Mouse (Mus musculus): ENCODE results near the gene Taok3. TPM values are rescaled to one million over a fixed set of nuclear protein-coding genes. Genes with fewer than 3 reads are reported as not detected.

Taok3 gene
- polyA plus RNA-seq, 1 experiment from 2014 or later, result 35.2 TPM

DNA sequence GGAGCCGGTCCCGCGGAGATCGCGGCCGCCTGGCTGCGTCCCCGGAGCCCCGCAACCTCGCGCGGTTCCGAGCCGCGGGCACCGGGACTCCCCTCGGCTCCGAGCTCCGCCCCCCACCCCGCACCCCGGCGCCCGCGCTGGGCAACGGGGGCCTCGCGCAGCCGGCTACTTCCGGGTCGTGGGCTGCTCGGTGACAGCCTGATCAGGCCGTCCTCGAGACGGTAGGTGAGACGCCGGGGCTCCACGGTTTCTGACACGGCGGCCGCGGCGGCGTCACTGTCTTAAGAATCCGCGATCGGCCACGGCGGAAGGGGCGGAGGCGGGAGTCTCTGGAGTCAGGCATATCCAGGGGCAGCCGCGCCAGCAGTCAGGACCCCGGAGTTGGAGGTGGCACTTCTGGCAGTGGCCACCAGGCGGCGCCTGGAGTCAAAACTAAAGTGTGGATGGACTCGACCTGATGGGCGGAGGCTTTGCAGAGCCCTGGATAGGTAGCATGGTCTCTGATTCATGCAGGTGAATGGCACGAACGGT is 4.0 kb upstream of the Taok3 start, which contains the start of gene Suds3:
Suds3 (minus strand) TSS at position 278 of the 531 bp plus-strand sequence.
- ATAC-seq, result peak; percentile 59
- no peaks in the 10 kb centered on the region for H3K27me3 ChIP-seq
- peak; percentile 59 for DNase-seq (ENCODE audit: low read depth, low spot score)
- ChIA-PET CTCF (interaction anchor here (0.7 to 2.3 kb wide), 11 partner anchors 10 to 201 kb away, joined by 3 to 22 read pairs (median 4); partner anchors contain the start of gene Pebp1), POLR2A (interaction anchor here (1.0 kb wide), 1 partner anchor 165 kb away, joined by 3 read pairs; no protein-coding TSS in a partner anchor)
- no peak for TF ChIP-seq CTCF (IDR thresholded peaks at IDR 0.05)
- in situ Hi-C loops (cut with MboI; ENCODE audit: low pct_unique_long_range_greater_than_20kb), result loop anchor here (5.0 to 10.0 kb wide), 3 partner anchors 169 to 379 kb away; partner anchors contain the start of gene Pebp1

DNA sequence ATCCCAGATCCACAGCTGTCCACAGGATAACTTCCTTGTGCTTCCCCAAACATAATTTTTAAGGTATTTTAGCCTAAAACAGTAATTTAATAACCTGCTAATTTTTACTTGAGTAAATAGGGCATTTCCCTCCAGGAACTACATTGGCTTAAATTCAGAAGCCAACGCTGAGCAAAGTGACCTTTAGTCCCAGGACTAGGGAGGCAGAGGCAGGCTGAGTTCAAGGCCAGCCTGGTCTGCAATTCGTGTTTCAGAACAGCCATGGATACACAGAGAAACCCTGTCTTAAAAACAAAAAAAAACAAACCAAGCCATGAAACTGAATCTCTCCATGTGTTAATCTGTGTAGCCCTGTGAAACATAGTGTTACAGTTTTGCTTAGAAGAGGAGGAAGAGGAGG is 3.3 kb upstream of the Taok3 start:
- CTCF ChIA-PET, result interaction anchor here (1.3 to 2.3 kb wide), 5 partner anchors 19 to 189 kb away, joined by 3 to 22 read pairs (median 3); no protein-coding TSS in a partner anchor
- POLR2A ChIA-PET, result no interaction called here
- in situ Hi-C loops (cut with MboI; ENCODE audit: low pct_unique_long_range_greater_than_20kb), result loop anchor here (5.0 to 10.0 kb wide), 3 partner anchors 168 to 378 kb away; partner anchors contain the start of gene Pebp1

GRCm38 (mm10) chr5:117117241-117117640 is 2.7 kb upstream of the Taok3 start:
- in situ Hi-C loops (cut with MboI; ENCODE audit: low pct_unique_long_range_greater_than_20kb), result loop anchor here (5.0 to 10.0 kb wide), 3 partner anchors 168 to 378 kb away; partner anchors contain the start of gene Pebp1
- ATAC-seq (no peak), DNase-seq (ENCODE audit: low read depth, low spot score) (no peak)
- H3K27me3 ChIP-seq, result no peaks in the 10 kb centered on the region
- POLR2A ChIA-PET, result interaction anchor here (0.6 kb wide), 1 partner anchor 663 kb away, joined by 3 read pairs; no protein-coding TSS in a partner anchor
- CTCF ChIA-PET, result interaction anchor here (1.6 to 2.9 kb wide), 2 partner anchors 18 to 188 kb away, joined by 3 to 18 read pairs; no protein-coding TSS in a partner anchor
- no peak for TF ChIP-seq CTCF (IDR thresholded peaks at IDR 0.05)

More for the DNA sequence above, 3.3 kb upstream of the Taok3 start:
- DNase-seq (ENCODE audit: low read depth, low spot score) (no peak), ATAC-seq (no peak)
- no peaks in the 10 kb centered on the region for H3K27me3 ChIP-seq
- no peak for TF ChIP-seq CTCF (IDR thresholded peaks at IDR 0.05)

- ChIA-PET POLR2A (interaction anchor here (0.6 kb wide), 1 partner anchor 663 kb away, joined by 3 read pairs; no protein-coding TSS in a partner anchor), CTCF (interaction anchor here (1.1 to 2.9 kb wide), 4 partner anchors 17 to 188 kb away, joined by 3 to 18 read pairs (median 4); no protein-coding TSS in a partner anchor)
- TF ChIP-seq CTCF (IDR thresholded peaks at IDR 0.05), result no peak
- DNase-seq (ENCODE audit: low read depth, low spot score) (no peak), ATAC-seq (no peak)
- in situ Hi-C loops (cut with MboI; ENCODE audit: low pct_unique_long_range_greater_than_20kb), result loop anchor here (5.0 to 10.0 kb wide), 3 partner anchors 167 to 377 kb away; partner anchors contain the start of gene Pebp1
- H3K27me3 ChIP-seq, result no peaks in the 10 kb centered on the region
Measured at GRCm38 (mm10) chr5:117117716-117118115, 2.2 kb upstream of the Taok3 start.

DNA sequence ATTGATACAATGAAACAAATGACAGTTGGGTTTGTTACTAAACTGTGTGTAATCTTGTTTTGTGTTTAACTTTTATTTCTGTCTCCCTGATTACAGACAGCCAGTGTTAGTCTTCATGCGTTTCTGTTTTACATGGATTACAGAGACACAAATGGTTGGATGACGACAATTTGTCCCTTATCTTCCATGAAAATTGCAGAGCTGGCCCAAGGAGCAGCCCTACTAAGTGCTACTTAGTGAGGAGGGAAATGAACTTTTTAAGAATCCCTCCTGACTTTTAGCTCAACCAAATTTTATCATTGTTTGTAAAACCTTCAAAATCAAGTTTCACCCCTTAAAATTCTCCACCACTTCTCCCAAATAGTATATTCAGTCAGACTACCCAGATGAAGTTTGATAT is 1.7 kb upstream of the Taok3 start:
- no peak for TF ChIP-seq CTCF (IDR thresholded peaks at IDR 0.05)
- no peaks in the 10 kb centered on the region for H3K27me3 ChIP-seq

GRCm38 (mm10) chr5:117118850-117119249 is 1.1 kb upstream of the Taok3 start:
- ATAC-seq (no peak), DNase-seq (ENCODE audit: low read depth, low spot score) (no peak)
- no peaks in the 10 kb centered on the region for H3K27me3 ChIP-seq
- POLR2A ChIA-PET, result interaction anchor here (0.6 to 1.5 kb wide), 5 partner anchors 23 to 188 kb away, joined by 3 to 6 read pairs (median 3); no protein-coding TSS in a partner anchor
- in situ Hi-C loops (cut with MboI; ENCODE audit: low pct_unique_long_range_greater_than_20kb), result loop anchor here (5.0 to 10.0 kb wide), 3 partner anchors 166 to 376 kb away; partner anchors contain the start of gene Pebp1
- no peak for TF ChIP-seq CTCF (IDR thresholded peaks at IDR 0.05)
- CTCF ChIA-PET, result interaction anchor here (1.1 to 2.9 kb wide), 7 partner anchors 16 to 187 kb away, joined by 3 to 18 read pairs (median 4); partner anchors contain the start of gene Pebp1

More for the DNA sequence above, 1.7 kb upstream of the Taok3 start:
- ATAC-seq, result no peak
- ChIA-PET POLR2A (no interaction called here), CTCF (interaction anchor here (1.1 to 2.9 kb wide), 4 partner anchors 16 to 187 kb away, joined by 3 to 18 read pairs (median 4); partner anchors contain the start of gene Pebp1)
- in situ Hi-C loops (cut with MboI; ENCODE audit: low pct_unique_long_range_greater_than_20kb), result loop anchor here (5.0 to 10.0 kb wide), 3 partner anchors 167 to 377 kb away; partner anchors contain the start of gene Pebp1
- no peak for DNase-seq (ENCODE audit: low read depth, low spot score)

GRCm38 (mm10) chr5:117120489-117121466 is 849 bp downstream of the Taok3 start:
- no peaks in the 10 kb centered on the region for H3K27me3 ChIP-seq
- TF ChIP-seq CTCF (IDR thresholded peaks at IDR 0.05), result no peak
- in situ Hi-C loops (cut with MboI; ENCODE audit: low pct_unique_long_range_greater_than_20kb), result no loop called here
- ChIA-PET CTCF (interaction anchor here (0.8 to 1.8 kb wide), 3 partner anchors 25 to 83 kb away, joined by 3 to 4 read pairs (median 4); no protein-coding TSS in a partner anchor), POLR2A (interaction anchor here (0.7 to 1.3 kb wide), 3 partner anchors 32 to 38 kb away, joined by 3 to 4 read pairs (median 3); no protein-coding TSS in a partner anchor)
- no peak for DNase-seq (ENCODE audit: low read depth, low spot score)
- peak; percentile 0 for ATAC-seq

DNA sequence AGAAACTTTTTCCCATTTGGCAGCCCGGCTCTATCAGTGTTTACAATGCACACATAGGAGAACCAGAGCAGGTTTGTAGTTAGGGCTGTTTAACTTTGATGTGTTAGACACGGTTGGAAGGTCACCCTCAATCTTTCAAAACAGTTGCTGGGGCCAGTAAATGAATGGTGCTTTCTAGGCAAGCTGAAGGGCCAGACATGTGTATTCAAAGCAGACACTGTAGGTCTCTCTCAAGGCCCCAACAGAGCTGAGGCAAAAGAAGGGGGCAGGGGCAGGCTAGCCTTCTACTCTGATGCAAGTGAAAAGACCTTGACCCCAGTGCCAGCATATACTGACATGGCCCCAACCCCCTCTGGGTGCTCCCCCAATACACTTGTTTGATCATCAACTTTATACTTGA is 1.7 kb downstream of the Taok3 start:
- no peak for TF ChIP-seq CTCF (IDR thresholded peaks at IDR 0.05)
- ChIA-PET POLR2A (interaction anchor here (0.8 to 1.3 kb wide), 2 partner anchors 32 to 37 kb away, joined by 3 read pairs; no protein-coding TSS in a partner anchor), CTCF (no interaction called here)
- no peak for DNase-seq (ENCODE audit: low read depth, low spot score)
- no peaks in the 10 kb centered on the region for H3K27me3 ChIP-seq
- in situ Hi-C loops (cut with MboI; ENCODE audit: low pct_unique_long_range_greater_than_20kb), result no loop called here
- no peak for ATAC-seq

- H3K27me3 ChIP-seq, result no peaks in the 10 kb centered on the region
- in situ Hi-C loops (cut with MboI; ENCODE audit: low pct_unique_long_range_greater_than_20kb), result no loop called here
- DNase-seq (ENCODE audit: low read depth, low spot score) (no peak), ATAC-seq (no peak)
- ChIA-PET CTCF (no interaction called here), POLR2A (no interaction called here)
- no peak for TF ChIP-seq CTCF (IDR thresholded peaks at IDR 0.05)
Measured at GRCm38 (mm10) chr5:117123102-117123501, 3.2 kb downstream of the Taok3 start.

DNA sequence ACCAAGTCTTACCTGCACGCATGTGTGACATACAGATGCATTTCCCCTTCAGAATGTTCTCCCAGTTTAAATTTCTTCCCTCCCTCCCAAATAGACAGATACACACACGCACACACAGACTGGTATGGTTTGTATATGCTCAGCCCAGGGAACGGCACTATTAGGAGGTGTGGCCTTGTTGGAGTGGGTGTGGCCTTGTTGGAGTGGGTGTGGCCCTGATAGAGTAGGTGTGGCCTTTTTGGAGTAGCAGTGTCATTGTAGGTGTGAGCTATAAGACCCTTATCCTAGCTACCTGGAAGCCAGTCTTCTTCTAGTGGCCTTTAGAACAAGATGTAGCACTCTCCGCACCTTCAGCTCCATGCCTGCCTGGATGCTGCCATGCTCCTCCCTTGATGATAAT is 3.9 kb downstream of the Taok3 start:
- CTCF ChIA-PET, result no interaction called here
- in situ Hi-C loops (cut with MboI; ENCODE audit: low pct_unique_long_range_greater_than_20kb), result no loop called here
- DNase-seq (ENCODE audit: low read depth, low spot score) (no peak), ATAC-seq (no peak)
- POLR2A ChIA-PET, result no interaction called here
- TF ChIP-seq CTCF (IDR thresholded peaks at IDR 0.05), result no peak
- no peaks in the 10 kb centered on the region for H3K27me3 ChIP-seq

All from Patski (cell line).